ENCODE assay signal across 31 mouse cellular contexts in the genomic region with DNA sequence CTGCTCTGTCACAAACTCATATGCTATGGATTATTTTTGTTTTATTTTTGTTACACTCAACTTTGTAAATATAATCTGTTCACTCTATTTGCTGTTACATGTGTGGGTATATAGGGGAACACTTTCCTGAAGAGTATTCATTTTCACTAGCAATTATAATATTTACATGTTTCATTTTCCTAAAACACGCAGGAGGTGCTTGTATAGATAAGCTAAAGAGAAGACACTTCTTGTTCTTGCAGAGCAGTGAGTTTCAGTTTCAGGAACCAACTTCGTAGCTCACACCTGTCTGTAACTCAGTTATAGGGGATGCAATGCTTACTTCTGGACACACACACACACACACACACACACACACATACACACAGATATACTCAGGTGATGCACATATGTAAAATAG.
"Had no signal": no experiment of that assay in that cellular context is flagged by ENCODE, and none has a peak within 500 bp of the region (broad histone marks: within the 10 kb centered on the region; RNA-seq: fewer than 3 reads in every experiment).

No protein-coding gene starts in this region.

- H3K36me3 ChIP-seq: heart, embryonic 12.5 days; heart, embryonic 13.5 days; heart, embryonic 15.5 days; hindbrain, embryonic 10.5 days; hindbrain, embryonic 12.5 days; hindbrain, embryonic 13.5 days; hindbrain, embryonic 15.5 days; intestine, embryonic 15.5 days; kidney, embryonic 15.5 days had no signal

- H3K4me3 ChIP-seq: heart, embryonic 12.5 days; heart, embryonic 13.5 days; heart, embryonic 15.5 days; hindbrain, embryonic 10.5 days; hindbrain, embryonic 12.5 days; hindbrain, embryonic 13.5 days; hindbrain, embryonic 15.5 days; intestine, embryonic 15.5 days; kidney, embryonic 15.5 days; layer of hippocampus, adult 2 months; left cerebral cortex, adult 2 months had no signal

- H3K4me2 ChIP-seq: heart, embryonic 11.5 days; heart, embryonic 12.5 days; heart, embryonic 13.5 days; heart, embryonic 15.5 days; hindbrain, embryonic 12.5 days; hindbrain, embryonic 13.5 days; hindbrain, embryonic 14.5 days; hindbrain, embryonic 15.5 days; intestine, embryonic 15.5 days; kidney, embryonic 15.5 days had no signal

- H3K9ac ChIP-seq: heart, embryonic 12.5 days; heart, embryonic 13.5 days; heart, embryonic 15.5 days; hindbrain, embryonic 12.5 days; hindbrain, embryonic 13.5 days; hindbrain, embryonic 14.5 days; hindbrain, embryonic 15.5 days; intestine, embryonic 15.5 days; kidney, embryonic 15.5 days had no signal

- H3K9me3 ChIP-seq: heart, embryonic 12.5 days; heart, embryonic 13.5 days; heart, embryonic 15.5 days; hindbrain, embryonic 10.5 days; hindbrain, embryonic 12.5 days; hindbrain, embryonic 13.5 days; hindbrain, embryonic 15.5 days; intestine, embryonic 15.5 days; kidney, embryonic 15.5 days had no signal

- H3K27me3 ChIP-seq: heart, embryonic 12.5 days; heart, embryonic 13.5 days; heart, embryonic 15.5 days; hindbrain, embryonic 12.5 days; hindbrain, embryonic 13.5 days; hindbrain, embryonic 15.5 days; intestine, embryonic 15.5 days; kidney, embryonic 15.5 days had no signal

- H3K4me1 ChIP-seq: heart, embryonic 12.5 days; heart, embryonic 13.5 days; heart, embryonic 15.5 days; hindbrain, embryonic 10.5 days; hindbrain, embryonic 12.5 days; hindbrain, embryonic 13.5 days; hindbrain, embryonic 15.5 days; intestine, embryonic 15.5 days; kidney, embryonic 15.5 days had no signal

- DNase-seq: heart, postnatal 10 days; heart, postnatal 14 days; heart, postnatal 36 days; heart, postnatal 4 days; kidney, adult 11 months; kidney, adult 18-20 months; kidney, adult 2 months; kidney, adult 8-10 months; kidney, adult 9 months; kidney, postnatal 10 days; kidney, postnatal 14 days; kidney, postnatal 25 days; kidney, postnatal 36 days; kidney, postnatal 4 days; layer of hippocampus, adult 9-11 months; layer of hippocampus, postnatal 36 days had no signal

- H3K27ac ChIP-seq: heart, embryonic 13.5 days; heart, embryonic 15.5 days; hindbrain, embryonic 10.5 days; hindbrain, embryonic 12.5 days; hindbrain, embryonic 13.5 days; hindbrain, embryonic 14.5 days; hindbrain, embryonic 15.5 days; hindbrain, postnatal 0 days; intestine, embryonic 15.5 days; kidney, embryonic 15.5 days; kidney, postnatal 0 days; layer of hippocampus, adult 2 months; left cerebral cortex, adult 2 months had no signal
